Mouse (Mus musculus) fibroblast of lung, adult 2 months (primary cell): ENCODE results near the gene Per2.
"Not testable (repeated sequence)": the region's sequence is repeated elsewhere in the genome, so short reads cannot be mapped to it uniquely, and the experiment has no call there.

Experiments
- DNase-seq: peaks from one replicate; pipeline ENCODE4 v3.0.0-alpha.2; 2011; ENCODE audit warnings: low read depth

The Per2 gene

DNA sequence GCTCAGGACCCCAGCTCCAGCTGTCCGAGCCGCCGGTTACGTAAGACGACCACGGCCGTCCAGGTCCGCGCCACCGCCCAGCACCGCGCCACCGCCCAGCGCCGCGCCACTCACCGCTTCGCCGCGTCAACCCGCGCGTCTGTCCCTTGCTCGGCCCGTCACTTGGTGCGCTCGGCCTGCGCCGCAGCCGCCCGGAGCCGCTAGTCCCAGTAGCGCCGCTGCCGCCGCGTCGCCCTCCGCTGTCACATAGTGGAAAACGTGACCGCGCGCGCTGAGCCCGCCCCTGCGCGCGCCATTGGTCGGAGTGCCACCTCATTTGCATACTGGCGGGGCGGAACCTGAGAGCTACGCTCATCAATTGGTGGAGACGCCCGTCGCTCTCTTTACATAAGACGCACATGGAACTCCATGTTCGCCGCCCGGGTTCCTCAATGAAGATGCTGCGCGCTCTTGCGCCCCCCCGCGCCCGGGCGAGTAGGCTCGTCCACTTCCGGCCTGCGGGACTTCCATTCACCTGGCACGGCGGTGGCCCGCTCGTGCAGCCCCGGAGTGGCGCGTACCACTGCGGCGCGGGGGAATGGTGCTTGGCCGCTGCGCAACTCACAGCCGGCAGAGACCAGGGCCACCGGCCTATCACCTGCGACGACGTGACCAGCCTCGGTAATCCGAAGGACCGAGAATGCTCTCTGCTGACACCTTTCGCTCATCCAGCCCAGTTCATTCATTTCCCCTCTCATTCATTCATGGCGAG lies at the start of gene Per2:
Gene Per2 (minus strand): TSS at position 266 of the 751 bp plus-strand sequence.
- DNase-seq = peak; percentile 94

DNA sequence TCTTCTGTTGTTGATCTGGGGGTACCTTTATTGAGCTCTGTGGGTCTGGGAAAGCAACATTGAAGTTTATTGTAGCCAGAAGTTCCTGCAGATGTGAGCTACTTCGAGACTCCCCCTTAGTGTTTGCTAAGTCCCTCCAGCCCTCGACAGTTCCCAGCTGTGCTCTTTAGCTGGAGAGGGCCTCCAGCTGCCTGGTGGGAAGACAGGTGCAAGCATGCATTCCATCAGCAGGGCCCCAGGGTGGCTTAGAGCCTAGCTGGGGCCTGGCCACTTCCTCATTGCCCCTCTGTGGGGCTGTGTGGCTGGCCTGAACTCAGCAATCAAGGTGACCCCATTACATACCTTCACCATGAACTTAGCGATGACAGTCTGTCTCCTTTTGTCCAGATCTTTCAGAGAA lies 45.5 kb upstream of the Per2 start:
- no peak for DNase-seq

DNA sequence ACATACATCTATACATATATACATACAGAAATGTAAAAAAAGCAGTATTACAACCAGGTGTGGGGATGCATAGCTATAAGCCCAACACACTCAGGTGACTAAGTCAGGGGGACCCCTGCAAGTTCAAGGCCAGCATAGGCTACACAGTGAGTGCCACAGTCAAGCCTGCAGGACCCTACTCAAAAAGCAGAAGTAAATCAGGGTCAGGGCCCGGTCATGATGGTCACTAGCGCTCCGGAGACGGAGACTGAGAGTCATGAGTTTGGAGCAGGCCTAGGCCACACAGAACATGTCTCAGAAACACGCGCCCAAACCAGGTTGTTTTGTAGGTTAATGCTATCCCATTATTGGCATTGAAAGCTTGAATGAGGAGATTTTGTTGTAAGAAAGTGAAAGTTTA lies 39.5 kb upstream of the Per2 start:
- DNase-seq = no peak

DNA sequence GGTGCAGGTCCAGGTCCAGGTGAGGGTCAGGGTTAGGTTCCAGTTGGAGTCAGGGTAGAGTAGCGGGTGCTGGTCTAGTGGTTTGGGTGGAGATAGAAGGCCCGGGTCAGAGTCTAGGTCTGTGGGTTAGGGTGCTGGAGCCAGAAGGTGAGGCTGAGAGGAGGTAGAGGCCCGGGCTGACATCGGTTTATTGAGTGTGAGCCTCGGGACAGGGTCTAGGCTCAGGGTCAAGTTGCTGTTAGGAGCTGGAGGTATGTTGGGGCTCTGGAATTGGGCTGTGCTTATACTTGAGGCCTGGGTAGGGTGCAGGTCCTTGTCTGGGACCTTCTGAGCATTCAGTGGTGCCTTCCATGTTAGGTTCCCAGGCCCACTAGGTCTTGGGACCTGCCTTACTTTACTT lies 36.2 kb upstream of the Per2 start:
- DNase-seq = no peak

DNA sequence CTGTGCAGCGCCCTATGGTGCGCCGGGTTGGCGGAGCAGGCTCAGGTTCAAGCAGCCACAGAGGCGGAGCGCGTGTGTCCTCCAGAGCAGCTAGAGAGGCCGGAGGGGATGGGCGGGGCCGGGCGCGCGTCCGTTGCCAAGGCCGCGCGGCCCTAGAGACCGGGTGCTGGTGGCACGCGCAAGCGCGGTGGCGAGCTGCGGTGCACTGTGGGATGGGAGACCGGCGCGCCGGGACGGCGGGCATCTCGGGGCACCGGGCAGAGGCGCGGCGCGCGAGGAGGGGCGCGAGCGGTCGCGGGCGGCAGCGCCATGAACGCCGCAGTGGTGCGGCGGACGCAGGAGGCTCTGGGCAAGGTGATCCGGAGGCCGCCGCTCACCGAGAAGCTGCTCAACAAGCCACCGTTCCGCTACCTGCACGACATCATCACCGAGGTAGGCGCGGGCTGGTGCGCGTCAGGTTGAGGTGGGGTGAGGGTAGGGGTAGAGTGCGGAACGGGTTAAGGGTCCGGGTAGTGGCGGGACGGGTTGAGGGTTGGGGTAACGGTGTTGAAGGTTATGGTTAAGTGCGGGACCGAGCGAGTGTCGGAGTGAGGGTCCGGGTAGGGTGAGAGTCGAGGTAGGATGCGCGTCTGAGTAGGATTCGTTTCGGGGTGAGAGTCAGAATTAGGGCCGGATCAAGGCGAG lies 35.5 kb upstream of the Per2 start, which contains the start of gene Traf3ip1:
Gene Traf3ip1 (plus strand): TSS at position 191 of the 684 bp plus-strand sequence.
- peak; percentile 62 for DNase-seq

DNA sequence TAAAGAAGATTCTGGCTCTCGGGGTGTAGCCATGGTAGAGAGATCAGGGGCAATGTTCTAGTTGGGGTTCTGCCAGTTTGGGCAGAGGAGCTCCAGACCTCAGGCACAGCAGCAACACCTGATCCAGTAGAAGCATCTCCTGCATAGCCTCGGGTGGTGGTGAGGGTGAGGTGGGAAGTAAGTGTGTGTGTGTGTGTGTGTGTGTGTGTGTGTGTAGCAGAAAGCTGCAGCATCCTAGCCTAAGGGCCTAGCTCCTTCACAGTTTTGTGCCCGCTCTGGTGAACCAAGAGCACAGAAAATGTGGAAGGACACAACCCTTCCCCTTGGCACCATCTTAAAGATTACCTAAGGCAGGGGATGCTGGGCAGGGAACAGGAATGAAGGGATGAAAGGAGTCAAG lies 34.8 kb upstream of the Per2 start:
- DNase-seq = no peak

DNA sequence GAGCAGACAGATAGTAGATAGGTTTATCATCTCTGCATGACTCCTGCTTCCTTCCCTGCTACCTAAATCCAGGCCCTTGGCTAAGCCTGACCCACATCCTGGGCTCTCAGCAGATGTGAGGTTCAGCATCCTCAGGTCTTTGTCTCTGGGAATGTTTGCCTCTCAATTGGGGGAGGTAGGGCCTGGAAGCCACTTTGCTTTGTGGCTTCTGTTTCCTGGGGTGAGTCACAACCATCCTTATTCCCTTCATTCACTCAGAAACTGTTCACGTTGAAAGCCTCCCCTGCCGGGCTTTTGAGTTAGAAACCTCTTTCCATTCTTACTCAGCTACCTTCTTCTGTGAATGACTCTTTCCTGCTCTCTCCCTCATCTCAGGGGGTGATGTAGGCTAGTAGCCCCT lies 33.6 kb upstream of the Per2 start:
- no peak for DNase-seq

DNA sequence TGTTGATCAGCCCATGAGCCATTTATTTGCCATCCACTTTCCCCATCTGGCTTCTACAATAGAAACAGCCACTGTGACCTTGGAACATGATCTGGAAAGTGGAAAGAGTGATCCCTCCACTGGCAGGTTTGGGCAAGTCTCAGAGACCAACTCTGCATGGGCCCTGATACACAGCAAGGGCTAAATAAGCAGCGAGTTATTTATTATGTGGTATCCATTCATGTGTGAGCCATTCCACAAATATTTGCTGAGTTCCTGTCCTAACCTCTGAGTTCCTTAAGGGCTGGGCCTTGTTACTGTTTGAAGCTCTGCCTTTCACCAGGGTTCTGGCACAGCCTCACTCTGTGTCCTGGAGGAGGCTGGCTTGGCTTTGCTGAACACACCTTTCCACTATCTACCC lies 31.2 kb upstream of the Per2 start:
- peak; percentile 74 for DNase-seq

DNA sequence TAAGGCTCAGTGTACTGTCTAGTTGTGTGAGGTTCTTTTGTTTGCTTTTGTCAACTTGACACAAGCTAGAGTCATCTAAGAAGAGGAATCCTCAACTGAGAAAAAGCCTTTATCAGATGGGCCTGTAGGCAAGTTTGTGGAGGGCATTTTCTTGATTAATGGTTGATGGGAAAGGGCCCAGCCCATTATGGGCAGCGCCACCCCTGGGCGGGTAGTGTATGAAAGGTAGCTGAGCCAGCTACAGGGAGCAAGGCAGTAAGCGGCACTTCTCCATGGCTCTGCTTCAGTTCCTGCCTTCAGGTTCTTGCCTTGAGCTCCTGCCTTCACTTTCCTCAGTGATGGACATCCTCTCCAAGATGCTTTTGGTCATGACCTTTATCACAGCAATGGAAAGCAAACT lies 27.0 kb upstream of the Per2 start:
- DNase-seq = no peak

DNA sequence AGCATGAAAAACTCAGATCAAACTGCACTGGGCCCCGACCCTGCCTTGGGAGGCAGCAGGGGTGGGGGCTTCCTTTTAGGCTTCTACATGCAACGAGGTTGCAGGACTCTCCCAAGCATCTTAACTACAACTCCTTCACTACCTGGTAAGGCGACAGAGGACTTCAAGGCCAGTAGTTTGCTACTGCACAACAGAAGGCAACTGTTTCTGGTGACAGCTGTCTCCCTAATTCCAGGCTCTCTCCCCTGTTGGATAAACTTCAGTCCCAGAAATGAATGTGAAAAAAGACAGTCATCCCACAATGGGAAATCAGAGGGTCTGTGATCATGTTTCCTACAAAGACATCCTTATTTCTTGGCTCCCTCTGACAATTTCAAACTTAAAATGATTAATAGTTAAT lies 26.3 kb upstream of the Per2 start:
- no peak for DNase-seq

DNA sequence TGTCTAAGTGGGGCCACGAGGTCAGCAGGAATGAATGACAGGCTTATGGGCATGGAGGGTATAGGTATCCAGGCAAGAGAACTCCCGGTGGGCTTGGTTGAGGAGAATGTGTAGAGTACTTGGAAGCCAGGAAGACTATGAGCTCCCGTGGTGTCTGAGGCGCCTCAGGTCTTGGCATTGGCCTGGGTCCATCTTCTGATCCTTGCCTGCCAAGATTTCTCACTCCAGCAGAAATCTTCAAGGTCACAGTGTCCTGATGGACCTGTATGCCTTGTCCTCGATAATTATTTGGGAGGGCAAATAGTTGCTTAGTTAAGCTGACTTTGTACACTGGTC lies 24.9 kb upstream of the Per2 start:
- no peak for DNase-seq

DNA sequence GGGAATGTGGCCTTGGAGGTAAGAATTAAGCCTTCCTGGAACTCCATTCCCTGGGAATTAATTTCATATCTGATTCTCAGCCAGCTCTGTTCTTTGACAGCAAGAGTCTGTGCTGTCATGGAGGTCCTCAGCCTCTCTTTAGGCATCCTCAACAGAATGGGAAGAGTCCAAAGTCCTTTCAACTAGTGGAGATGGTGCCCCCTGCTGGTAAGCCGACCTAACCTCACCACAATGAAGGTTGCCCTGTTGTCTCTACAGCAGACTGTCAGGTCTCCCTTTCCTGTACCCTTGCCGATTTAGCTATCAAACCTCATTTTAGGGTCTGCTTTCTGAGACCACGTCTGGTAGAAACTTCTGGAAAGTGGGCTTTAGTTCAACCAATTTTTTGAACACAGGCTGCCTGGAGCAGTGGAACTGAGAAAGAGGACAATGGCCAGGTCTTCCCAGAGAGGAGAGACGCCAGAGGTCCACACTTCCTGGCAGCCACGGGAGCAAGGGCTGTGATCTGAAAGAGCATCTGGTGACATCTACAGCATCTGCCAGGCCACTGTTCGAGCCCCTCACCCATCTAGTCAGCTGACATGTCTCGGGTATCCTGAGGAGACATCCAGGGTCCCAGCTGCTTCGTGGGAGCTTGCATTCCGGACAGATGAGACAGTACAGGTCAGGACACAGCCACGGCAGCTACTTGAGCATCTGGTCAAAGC lies 24.3 kb upstream of the Per2 start:
- no peak for DNase-seq

DNA sequence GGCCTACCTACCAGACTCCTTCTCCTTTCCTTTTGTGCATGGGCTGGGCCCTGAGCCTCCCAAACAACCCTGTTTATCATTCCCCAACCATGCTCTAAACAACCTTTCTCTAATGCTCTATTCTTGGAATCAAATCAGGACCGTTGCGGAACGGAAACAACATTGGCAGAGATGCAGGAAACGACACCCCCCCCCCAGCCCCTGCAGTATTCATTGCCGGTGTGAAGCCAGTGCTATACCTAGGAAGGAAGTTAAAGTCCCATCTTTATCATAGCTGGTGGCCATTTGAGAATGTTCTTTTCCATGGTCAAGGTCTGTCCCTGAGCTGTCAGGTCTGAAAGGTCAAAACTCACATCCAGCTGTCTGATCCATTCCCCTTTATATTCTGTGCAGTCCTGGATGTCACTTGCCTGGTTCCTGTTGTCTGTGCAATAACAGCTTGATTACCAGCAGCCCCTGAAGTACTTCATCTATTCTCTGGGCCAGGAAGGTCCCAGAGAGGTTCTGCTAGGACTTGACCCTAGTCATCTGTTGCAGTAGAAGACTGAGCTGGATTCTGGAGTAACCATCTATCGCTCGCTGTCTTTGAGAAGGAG lies 23.6 kb upstream of the Per2 start:
- DNase-seq = no peak

DNA sequence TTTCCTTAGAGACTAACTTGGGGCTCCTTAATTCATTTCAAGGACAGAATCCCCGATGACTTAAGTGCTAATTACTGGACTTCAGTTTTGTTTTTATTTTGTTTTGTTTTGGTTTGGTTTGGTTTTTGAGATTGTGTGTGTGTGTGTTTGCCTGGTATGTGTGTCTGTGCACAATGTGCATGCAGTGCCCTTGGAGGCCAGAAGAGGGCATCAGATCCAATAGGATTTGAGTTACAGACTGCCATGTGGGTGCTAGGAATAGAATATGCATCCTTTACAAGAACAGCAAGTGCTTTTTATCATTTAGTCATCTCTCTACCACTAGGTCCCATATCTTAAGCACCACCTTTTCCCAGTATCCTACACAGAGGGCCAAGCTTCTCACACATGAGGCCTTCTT lies 19.8 kb upstream of the Per2 start:
- no peak for DNase-seq

DNA sequence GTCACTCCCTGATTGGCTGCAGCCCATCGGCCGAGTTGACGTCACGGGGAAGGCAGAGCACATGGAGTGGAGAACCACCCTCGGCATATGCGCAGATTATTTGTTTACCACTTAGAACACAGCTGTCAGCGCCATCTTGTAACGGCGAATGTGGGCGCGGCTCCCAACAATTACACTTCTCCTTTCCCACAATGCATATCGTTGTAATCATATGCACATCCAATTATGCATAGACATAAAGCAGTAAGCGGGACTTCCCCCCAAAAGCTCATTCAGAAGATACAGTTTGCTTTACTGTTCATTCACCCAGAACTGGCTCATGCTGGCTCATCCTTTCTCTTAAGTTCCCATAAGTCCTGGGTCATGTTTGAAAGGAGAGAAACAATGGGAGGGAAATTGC lies 19.0 kb upstream of the Per2 start:
- DNase-seq = not testable (repeated sequence)

DNA sequence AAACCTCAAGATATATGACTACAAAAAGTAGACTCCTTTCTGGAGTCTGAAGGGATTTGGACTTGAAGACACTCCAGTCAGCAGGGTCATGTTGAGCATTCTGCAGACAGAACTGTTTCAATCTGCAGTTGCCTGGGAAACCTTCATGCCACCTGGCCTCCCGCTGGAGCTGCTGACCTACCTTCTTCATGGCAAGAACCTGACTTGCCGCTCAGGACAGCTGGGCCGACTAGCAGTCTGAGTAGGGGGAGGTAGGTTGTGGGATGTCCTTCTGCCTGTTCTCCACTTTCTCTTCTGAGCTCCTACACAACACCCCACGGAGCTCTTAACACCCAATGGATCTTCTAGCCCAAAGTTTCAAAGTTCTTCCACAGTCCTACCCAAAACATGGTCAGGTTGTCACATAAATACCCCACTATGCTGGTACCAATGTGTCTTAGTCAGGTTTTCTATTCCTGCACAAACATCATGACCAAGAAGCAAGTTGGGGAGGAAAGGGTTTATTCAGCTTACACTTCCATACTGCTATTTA lies 10.8 kb upstream of the Per2 start:
- no peak for DNase-seq

DNA sequence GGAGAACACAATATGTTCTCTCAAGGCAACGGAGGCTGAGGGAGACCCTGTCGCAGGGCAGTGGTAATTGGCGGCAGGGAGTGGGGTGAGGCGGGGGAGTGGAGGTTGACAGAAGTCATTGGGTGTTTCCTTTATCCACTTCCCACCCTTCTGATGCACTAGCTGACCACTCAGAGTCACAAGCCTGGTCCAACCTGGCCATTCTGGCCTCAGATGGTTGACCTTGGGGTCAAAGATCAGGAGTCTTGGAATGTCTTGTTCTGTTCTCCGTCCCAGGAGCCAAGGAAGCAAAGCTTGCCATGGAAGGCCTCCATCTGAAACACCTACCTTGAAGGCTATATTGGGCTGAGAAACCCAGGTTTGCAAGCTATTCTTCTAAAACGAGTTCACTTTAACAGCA lies 7.1 kb upstream of the Per2 start:
- no peak for DNase-seq

DNA sequence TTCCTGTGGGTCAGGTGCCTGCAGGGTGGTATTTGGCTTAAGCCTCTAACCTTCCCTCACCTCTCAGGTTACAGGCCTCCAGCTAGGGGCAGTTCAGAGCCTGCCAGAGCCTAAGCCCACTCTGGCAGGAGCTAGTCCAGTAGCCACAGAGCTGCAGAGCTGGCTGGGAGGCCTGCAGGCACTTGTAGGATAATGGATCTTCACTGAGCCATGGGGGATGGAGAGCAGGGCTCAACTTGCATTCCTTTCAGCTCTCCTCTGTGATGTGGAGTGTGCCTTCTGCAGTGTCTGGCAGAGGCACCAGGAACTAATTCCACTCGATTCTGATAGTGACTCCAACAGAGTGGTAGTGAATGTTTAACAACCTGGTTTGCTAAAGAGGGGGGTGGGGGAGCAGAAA lies 6.1 kb upstream of the Per2 start:
- DNase-seq = no peak

DNA sequence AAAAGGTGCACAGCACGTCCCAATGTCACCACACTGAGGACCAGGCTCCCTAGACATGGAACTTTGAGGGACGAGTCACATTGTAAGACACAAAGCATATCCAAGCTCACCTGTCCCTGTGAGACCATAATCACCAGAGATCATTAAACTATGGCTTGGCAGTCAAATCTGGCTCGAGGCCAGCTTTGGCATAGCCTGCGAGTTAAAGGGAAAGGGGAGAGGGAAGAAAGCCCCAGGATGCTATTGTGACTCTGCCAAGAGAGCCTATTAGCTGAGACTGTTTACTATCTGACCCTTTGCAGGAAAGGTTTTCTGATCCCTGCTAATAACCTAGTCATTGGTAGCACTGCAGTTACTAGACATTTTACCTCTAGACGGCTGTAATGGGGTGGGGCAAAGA lies 5.3 kb upstream of the Per2 start:
- DNase-seq = no peak

DNA sequence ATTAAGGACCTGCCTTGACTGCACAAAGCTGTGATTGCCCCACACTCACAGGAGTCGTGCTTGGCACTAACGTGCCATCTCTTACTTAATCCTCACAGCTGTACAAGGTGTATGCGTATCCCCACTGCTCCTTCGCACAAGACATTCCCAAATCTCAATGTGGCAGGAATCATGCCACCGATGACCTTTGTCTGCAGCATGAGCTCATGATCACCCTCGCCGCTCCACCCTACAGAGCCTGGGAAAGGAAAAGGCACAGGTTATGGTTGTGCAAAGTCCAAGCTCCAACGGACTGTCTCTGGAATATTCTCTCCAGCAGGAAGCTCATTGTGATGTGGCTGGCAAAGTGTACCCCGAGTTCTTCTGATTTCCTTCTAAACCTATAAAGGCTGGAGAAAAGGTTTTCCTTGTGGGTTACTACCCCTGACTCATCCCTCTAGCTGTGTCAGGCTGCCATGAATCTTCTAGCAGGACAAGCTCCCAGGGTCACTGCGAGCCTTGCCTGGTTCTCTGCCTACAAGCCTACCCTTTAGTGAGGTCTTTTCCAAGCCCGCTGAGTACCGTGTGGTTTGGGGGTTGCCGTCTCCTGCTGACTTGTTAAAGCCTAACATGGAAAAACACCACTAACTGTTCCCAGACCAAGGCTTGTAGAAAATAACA lies 4.3 kb upstream of the Per2 start:
- no peak for DNase-seq

DNA sequence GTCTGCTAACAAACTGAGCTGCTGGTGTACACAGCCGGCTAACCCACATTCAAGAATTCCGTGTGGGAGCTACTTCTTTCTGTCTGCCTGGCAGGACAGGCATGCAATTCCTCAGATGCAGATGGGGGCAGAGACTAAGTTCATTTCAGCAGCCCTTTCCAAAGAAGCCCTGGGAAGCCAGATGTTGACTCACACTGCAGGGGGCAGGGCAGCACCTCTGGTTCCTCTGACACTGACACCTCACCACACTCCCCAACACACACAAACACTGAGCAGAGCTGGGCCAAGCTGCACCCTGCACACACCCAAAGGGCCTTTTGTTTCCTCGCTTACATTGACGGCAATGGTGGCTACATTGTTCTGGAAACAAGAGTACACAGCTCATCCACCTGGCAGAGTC lies 1.4 kb upstream of the Per2 start:
- DNase-seq = no peak

DNA sequence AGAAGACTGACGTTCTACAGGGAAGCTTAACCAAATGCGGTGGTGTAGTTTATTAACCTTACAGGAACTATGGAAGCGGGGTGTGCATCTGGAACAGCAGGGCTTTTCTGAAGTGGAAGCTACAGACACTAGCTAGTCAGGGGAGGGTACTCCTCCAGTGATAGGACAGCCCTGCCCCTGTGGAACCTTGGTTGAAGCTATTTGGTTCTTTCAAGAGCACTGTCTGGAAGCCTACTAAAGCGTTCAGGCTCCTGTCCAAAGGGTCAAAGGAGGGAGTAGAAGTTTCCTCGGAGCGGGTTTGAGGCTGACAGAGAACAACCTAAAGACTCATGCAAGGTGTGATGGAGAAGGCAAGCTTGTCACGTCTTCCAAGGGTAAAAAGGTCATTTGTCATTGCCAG lies 945 bp upstream of the Per2 start:
- no peak for DNase-seq
